18 mouse cellular contexts compared by ENCODE assay signal in the genomic region with DNA sequence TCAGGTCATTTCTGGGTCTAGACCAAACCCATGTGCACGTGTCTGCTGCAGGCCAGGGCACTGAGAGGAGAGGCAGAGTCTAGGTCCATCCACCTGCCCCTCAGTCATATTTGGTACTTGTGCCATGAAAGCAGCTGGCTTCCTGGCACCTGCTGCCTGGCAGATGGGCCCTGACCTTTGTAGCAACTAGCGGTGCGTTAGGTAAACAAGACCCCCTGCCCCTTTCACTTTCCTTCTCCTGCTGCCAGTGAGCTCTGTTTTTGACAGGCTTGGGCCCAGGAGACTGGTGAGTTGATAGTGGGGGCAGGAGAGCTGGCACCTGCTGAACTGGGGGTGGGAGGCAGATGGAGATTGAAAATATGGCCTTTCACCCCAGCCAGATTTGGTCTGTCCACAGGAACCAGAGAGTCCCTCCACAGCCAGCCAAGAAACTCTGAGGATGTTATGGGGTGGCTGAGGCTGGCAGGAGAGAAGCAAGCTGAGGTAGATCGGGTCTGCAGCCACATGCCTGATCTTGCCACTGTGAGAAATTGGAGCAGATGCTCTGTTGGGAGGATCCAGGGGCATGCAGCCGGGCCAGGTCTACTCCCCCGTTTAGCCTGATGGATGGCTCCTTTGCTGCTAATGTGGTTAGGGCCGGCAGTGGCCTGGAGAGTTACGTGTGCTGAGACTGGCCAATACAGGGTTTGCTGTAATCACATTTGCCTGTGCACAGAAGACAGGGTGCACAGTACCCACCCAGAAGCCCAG.
DNase-seq lines count a peak whose midpoint lies in the region; ATAC-seq and TF ChIP-seq lines count a peak whose summit lies in the region.
"Had no signal": no experiment of that assay in that cellular context is flagged by ENCODE, and none has a peak within 500 bp of the region (broad histone marks: within the 10 kb centered on the region; RNA-seq: fewer than 3 reads in every experiment).

No protein-coding gene starts in this region.

- no peaks in the 10 kb centered on the region for H3K9me3 ChIP-seq in hindbrain, embryonic 13.5 days
- H3K9me3 ChIP-seq in hindbrain, embryonic 10.5 days = no peaks in the 10 kb centered on the region
- no peaks in the 10 kb centered on the region for H3K9me3 ChIP-seq in neural tube, embryonic 13.5 days
- H3K9me3 ChIP-seq in neural tube, embryonic 15.5 days (replicated peaks) = no peaks in the 10 kb centered on the region
- H3K9me3 ChIP-seq in hindbrain, postnatal 0 days (ENCODE audit: low read length) = no peaks in the 10 kb centered on the region
- H3K9me3 ChIP-seq: kidney, embryonic 15.5 days; limb, embryonic 13.5 days had no signal

- H3K4me1 ChIP-seq in hindbrain, embryonic 13.5 days (replicated peaks) = peaks cover 7% of the 10 kb centered on the region
- 0 out of 2 replicates have a peak, but pooled peaks cover 6% of the 10 kb centered on the region for H3K4me1 ChIP-seq in hindbrain, embryonic 10.5 days (replicated peaks)
- H3K4me1 ChIP-seq in neural tube, embryonic 13.5 days (replicated peaks) = peaks cover 6% of the 10 kb centered on the region; the same call in 1 of the 2 replicates
- H3K4me1 ChIP-seq in neural tube, embryonic 15.5 days = no peaks in the 10 kb centered on the region
- H3K4me1 ChIP-seq in hindbrain, postnatal 0 days (ENCODE audit: insufficient read depth, low read length) = no peaks in the 10 kb centered on the region
- H3K4me1 ChIP-seq: limb, embryonic 13.5 days had no signal

- H3K36me3 ChIP-seq in hindbrain, embryonic 13.5 days = no peaks in the 10 kb centered on the region
- no peaks in the 10 kb centered on the region for H3K36me3 ChIP-seq in hindbrain, embryonic 10.5 days
- no peaks in the 10 kb centered on the region for H3K36me3 ChIP-seq in neural tube, embryonic 13.5 days
- no peaks in the 10 kb centered on the region for H3K36me3 ChIP-seq in neural tube, embryonic 15.5 days
- no peaks in the 10 kb centered on the region for H3K36me3 ChIP-seq in hindbrain, postnatal 0 days (ENCODE audit: insufficient read depth, low read length)
- H3K36me3 ChIP-seq: kidney, embryonic 15.5 days; limb, embryonic 13.5 days had no signal

- no peak overlapping the region for H3K9ac ChIP-seq in hindbrain, embryonic 13.5 days
- H3K9ac ChIP-seq in neural tube, embryonic 13.5 days = no peak overlapping the region
- H3K9ac ChIP-seq in neural tube, embryonic 15.5 days (replicated peaks) = no peak overlapping the region
- H3K9ac ChIP-seq in hindbrain, postnatal 0 days (replicated peaks; ENCODE audit: low read length) = no peak overlapping the region
- H3K9ac ChIP-seq: kidney, embryonic 15.5 days; limb, embryonic 13.5 days; liver, postnatal 0 days had no signal

- H3K4me3 ChIP-seq in hindbrain, embryonic 13.5 days = no peak overlapping the region
- no peak overlapping the region for H3K4me3 ChIP-seq in hindbrain, embryonic 10.5 days
- no peak overlapping the region for H3K4me3 ChIP-seq in neural tube, embryonic 13.5 days
- H3K4me3 ChIP-seq in neural tube, embryonic 15.5 days (replicated peaks) = no peak overlapping the region
- H3K4me3 ChIP-seq in hindbrain, postnatal 0 days (ENCODE audit: low read length) = no peak overlapping the region
- H3K4me3 ChIP-seq: kidney, embryonic 15.5 days; limb, embryonic 13.5 days had no signal

- ATAC-seq in hindbrain, embryonic 13.5 days (ENCODE audit: low FRiP score) = no peak; the same call in 1 of the 2 replicates
- ATAC-seq in neural tube, embryonic 13.5 days (ENCODE audit: low read depth) = peak; percentile 23; the same call in 1 of the 2 replicates
- ATAC-seq in neural tube, embryonic 15.5 days (ENCODE audit: low FRiP score) = no peak
- peak; percentile 77 for ATAC-seq in hindbrain, postnatal 0 days
- ATAC-seq: liver, postnatal 0 days had no signal

- H3K4me2 ChIP-seq in hindbrain, embryonic 13.5 days = no peak overlapping the region
- H3K4me2 ChIP-seq in neural tube, embryonic 13.5 days = no peak overlapping the region
- no peak overlapping the region for H3K4me2 ChIP-seq in neural tube, embryonic 15.5 days
- H3K4me2 ChIP-seq in hindbrain, postnatal 0 days (ENCODE audit: low read depth, low read length) = no peak overlapping the region
- H3K4me2 ChIP-seq: heart, embryonic 11.5 days; kidney, embryonic 15.5 days; limb, embryonic 13.5 days had no signal

- 0 out of 2 replicates have a peak overlapping the region, but pooled peaks have one; percentile 12 for H3K27ac ChIP-seq in hindbrain, embryonic 13.5 days
- no peak overlapping the region for H3K27ac ChIP-seq in hindbrain, embryonic 10.5 days
- H3K27ac ChIP-seq in neural tube, embryonic 13.5 days (replicated peaks) = no peak overlapping the region
- H3K27ac ChIP-seq in neural tube, embryonic 15.5 days (replicated peaks) = no peak overlapping the region
- no peak overlapping the region for H3K27ac ChIP-seq in hindbrain, postnatal 0 days
- H3K27ac ChIP-seq: kidney, embryonic 15.5 days; limb, embryonic 13.5 days had no signal

- no peak for DNase-seq in hindbrain, embryonic 10.5 days (ENCODE audit: low spot score)
- peak; percentile 72 for DNase-seq in cerebellum, adult 8-10 months
- peak; percentile 79 for DNase-seq in hindbrain, postnatal 0 days (ENCODE audit: low spot score)
- no peak for DNase-seq in thymus, postnatal 10 days (ENCODE audit: low spot score in 2 of 2)
- DNase-seq in right cerebral cortex, postnatal 10 days (ENCODE audit: low spot score in 2 of 2) = no peak
- DNase-seq: B cell, adult 2 months; gastrocnemius, postnatal 36 days; heart, postnatal 4 days; layer of hippocampus, postnatal 36 days; liver, postnatal 0 days; lung, postnatal 4 days; right cerebral cortex, postnatal 25 days had no signal

- 43% methylated on average over 8 of the region's 8 CpGs for WGBS in hindbrain, embryonic 13.5 days
- 73% methylated on average over 8 of the region's 8 CpGs for WGBS in hindbrain, embryonic 10.5 days
- WGBS in neural tube, embryonic 13.5 days = 52% methylated on average over 8 of the region's 8 CpGs
- 52% methylated on average over 8 of the region's 8 CpGs for WGBS in neural tube, embryonic 15.5 days
- WGBS in hindbrain, postnatal 0 days = 37% methylated on average over 8 of the region's 8 CpGs

- H3K27me3 ChIP-seq in hindbrain, embryonic 13.5 days = no peaks in the 10 kb centered on the region
- H3K27me3 ChIP-seq in hindbrain, embryonic 10.5 days (ENCODE audit: insufficient read depth, poor library complexity, severe bottlenecking) = no peaks in the 10 kb centered on the region
- H3K27me3 ChIP-seq in neural tube, embryonic 13.5 days = no peaks in the 10 kb centered on the region
- H3K27me3 ChIP-seq in neural tube, embryonic 15.5 days (replicated peaks) = no peaks in the 10 kb centered on the region
- no peaks in the 10 kb centered on the region for H3K27me3 ChIP-seq in hindbrain, postnatal 0 days (ENCODE audit: insufficient read depth, low read length)
- H3K27me3 ChIP-seq: kidney, embryonic 15.5 days; limb, embryonic 13.5 days had no signal

- TF ChIP-seq CTCF in hindbrain, postnatal 0 days (IDR thresholded peaks at IDR 0.05; ENCODE audit: low read depth) = no peak

Comparison
In these comparisons a context has a peak if more than half of its experiments do, and no peak if none do; other contexts are left out.
1. ATAC-seq: peak in neural tube, embryonic 13.5 days (single experiment) and hindbrain, postnatal 0 days (single experiment); none in hindbrain, embryonic 13.5 days (single experiment) and neural tube, embryonic 15.5 days (single experiment).
2. DNase-seq: peak in cerebellum, adult 8-10 months (single experiment) and hindbrain, postnatal 0 days (single experiment); none in hindbrain, embryonic 10.5 days (single experiment), thymus, postnatal 10 days (0 of 2) and right cerebral cortex, postnatal 10 days (0 of 2).